Mouse (Mus musculus) forebrain, embryonic 14.5 days (tissue): ENCODE measurements at regions not wholly inside any gene's neighbourhood (a gene's known extent, or its start where the extent isn't known, plus 50 kb on each side); places are given as distances from the start of the nearest gene placed in this dataset.

Experiments used
- ATAC-seq: fragments of 200-750 bp; cut with Nextera tagmentation; 2 replicates; pipeline ENCODE4 v1.8.0; 2017; ENCODE audit warnings: mild to moderate bottlenecking, moderate library complexity
- DNase-seq: peaks from one replicate; pipeline ENCODE4 v3.0.0-alpha.2; 2015; ENCODE audit warnings: low spot score
- H3K27ac ChIP-seq: fragments of 300-500 bp; sonication (generic); 2 replicates; pipeline ENCODE4 v1.5.1; 2014; ENCODE audit warnings: low read depth, mild to moderate bottlenecking, control low read depth, low read length, moderate library complexity
- H3K27me3 ChIP-seq: fragments of 300-500 bp; sonication (generic); replicated peaks from 2 replicates; pipeline ENCODE4 v1.6.1; 2014; ENCODE audit warnings: low read length, control low read depth, mixed read lengths; ENCODE audit not compliant: control insufficient read depth, insufficient read depth
- H3K36me3 ChIP-seq: fragments of 300-500 bp; sonication (generic); 2 replicates; pipeline ENCODE4 v1.6.1; 2014; ENCODE audit warnings: low read length, control low read depth; ENCODE audit not compliant: control insufficient read depth, insufficient read depth
- H3K4me1 ChIP-seq: fragments of 300-500 bp; sonication (generic); 2 replicates; pipeline ENCODE4 v1.6.1; 2014; ENCODE audit warnings: antibody characterized with exemption, low read length, control low read depth; ENCODE audit not compliant: control insufficient read depth, insufficient read depth
- H3K4me2 ChIP-seq: fragments of 300-500 bp; sonication (generic); 2 replicates; pipeline ENCODE4 v1.6.1; 2014; ENCODE audit warnings: mild to moderate bottlenecking, control low read depth, low read length
- H3K4me3 ChIP-seq: fragments of 300-500 bp; sonication (generic); 2 replicates; pipeline ENCODE4 v1.5.1; 2014; ENCODE audit warnings: low read depth, low read length, control low read depth
- H3K9ac ChIP-seq: fragments of 300-500 bp; sonication (generic); 2 replicates; pipeline ENCODE4 v1.6.1; 2014; ENCODE audit warnings: mild to moderate bottlenecking, low read length, control low read depth, moderate library complexity
- H3K9me3 ChIP-seq: fragments of 300-500 bp; sonication (generic); replicated peaks from 2 replicates; pipeline ENCODE4 v1.6.1; 2016; ENCODE audit warnings: low read length, control low read depth, mixed read lengths; ENCODE audit not compliant: control insufficient read depth
- WGBS: fragments of 180-500 bp; shearing (Covaris S2); extraction: QIAGEN DNeasy Blood & Tissue Kit; methylation state at CpG from one replicate; pipeline ENCODE4 v1.1.7; 2014; 5-methylcytosine and 5-hydroxymethylcytosine counted together

- Histone ChIP-seq H3K27ac (no peak overlapping the region), H3K4me3 (no peak overlapping the region), H3K9me3 (no peaks in the 10 kb centered on the region), H3K27me3 (no peaks in the 10 kb centered on the region), H3K36me3 (no peaks in the 10 kb centered on the region), H3K4me2 (no peak overlapping the region), H3K9ac (no peak overlapping the region), H3K4me1 (0 out of 2 replicates have a peak, but pooled peaks cover 3% of the 10 kb centered on the region)
- 30% methylated on average over 4 of the region's 4 CpGs for WGBS
- no peak; the same call in 1 of the 2 replicates for ATAC-seq
- peak; percentile 72 for DNase-seq
These were observed 122.5 kb upstream of the Chd6 start for GRCm38 (mm10) chr2:161231405-161231804.

DNA sequence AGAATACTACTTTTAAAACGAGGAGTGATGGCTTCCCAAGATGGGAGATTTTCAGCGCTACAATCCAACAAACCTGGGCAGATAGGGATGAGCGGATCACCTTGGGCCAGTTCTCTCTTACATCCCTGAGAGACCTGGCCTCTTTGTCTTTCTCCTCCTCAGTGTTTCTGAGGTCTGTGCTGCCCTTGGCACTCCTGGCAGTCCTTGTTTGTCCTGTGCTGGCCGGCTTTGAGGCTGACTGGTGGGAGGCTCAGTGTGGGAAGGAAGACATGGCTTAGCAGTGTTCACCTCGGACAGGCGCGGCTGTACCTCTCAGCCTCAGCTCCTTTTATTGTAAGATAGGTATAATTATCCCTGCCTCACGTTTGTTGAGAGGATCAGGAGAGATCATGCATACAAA lies 106.9 kb upstream of the Chd6 start:
- no peak overlapping the region for H3K4me3 ChIP-seq
- H3K27me3 ChIP-seq = no peaks in the 10 kb centered on the region
- no peak overlapping the region for H3K27ac ChIP-seq
- ATAC-seq = no peak
- no peaks in the 10 kb centered on the region for H3K9me3 ChIP-seq
- DNase-seq = no peak
- no peak overlapping the region for H3K9ac ChIP-seq
- no peaks in the 10 kb centered on the region for H3K36me3 ChIP-seq
- H3K4me1 ChIP-seq = 0 out of 2 replicates have a peak, but pooled peaks cover 3% of the 10 kb centered on the region
- WGBS = 68% methylated on average over 8 of the region's 8 CpGs
- no peak overlapping the region for H3K4me2 ChIP-seq

- no peaks in the 10 kb centered on the region for H3K27me3 ChIP-seq
- 15% methylated on average over 15 of the region's 15 CpGs for WGBS
- no peak overlapping the region for H3K4me3 ChIP-seq
- no peak overlapping the region for H3K4me2 ChIP-seq
- H3K9ac ChIP-seq = no peak overlapping the region
- DNase-seq (peak; percentile 92), ATAC-seq (peak; percentile 79)
- H3K4me1 ChIP-seq = 0 out of 2 replicates have a peak, but pooled peaks cover 3% of the 10 kb centered on the region
- H3K9me3 ChIP-seq = no peaks in the 10 kb centered on the region
- H3K27ac ChIP-seq = no peak overlapping the region
- H3K36me3 ChIP-seq = no peaks in the 10 kb centered on the region
These were observed 106.0 kb upstream of the Chd6 start for GRCm38 (mm10) chr2:161214681-161215458.

DNA sequence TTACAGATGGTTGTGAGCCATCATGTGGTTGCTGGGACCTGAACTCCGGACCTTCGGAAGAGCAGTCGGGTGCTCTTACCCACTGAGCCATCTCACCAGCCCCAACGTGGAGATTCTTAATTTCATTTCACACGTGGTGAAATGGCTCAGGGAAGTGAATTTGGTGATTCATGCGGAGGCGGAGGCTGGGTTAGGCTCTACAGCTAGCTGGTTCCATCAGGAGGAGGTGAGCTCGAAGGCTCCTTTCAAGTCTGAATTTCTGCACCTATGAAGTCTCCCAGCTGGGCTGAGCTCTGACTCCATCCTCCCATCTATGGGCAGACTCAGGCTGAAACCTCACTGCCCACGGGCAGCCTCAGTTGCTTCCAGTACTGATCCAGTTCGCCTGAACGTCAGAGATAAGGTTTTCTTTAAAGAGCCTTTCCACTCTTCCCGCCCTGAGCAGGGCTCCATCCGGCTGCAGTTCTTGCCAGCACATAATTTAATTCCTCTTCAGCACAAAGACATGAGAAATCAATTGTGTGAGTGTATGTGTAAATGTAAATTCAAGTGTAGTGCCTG lies 103.5 kb upstream of the Chd6 start:
- H3K9ac ChIP-seq = no peak overlapping the region
- DNase-seq (no peak), ATAC-seq (no peak)
- 77% methylated on average over 13 of the region's 13 CpGs for WGBS
- H3K4me2 ChIP-seq = no peak overlapping the region
- H3K27me3 ChIP-seq = no peaks in the 10 kb centered on the region
- H3K4me3 ChIP-seq = no peak overlapping the region
- H3K4me1 ChIP-seq = 0 out of 2 replicates have a peak, but pooled peaks cover 3% of the 10 kb centered on the region
- no peak overlapping the region for H3K27ac ChIP-seq
- H3K36me3 ChIP-seq = no peaks in the 10 kb centered on the region
- H3K9me3 ChIP-seq = no peaks in the 10 kb centered on the region

- peaks cover 5% of the 10 kb centered on the region for H3K4me1 ChIP-seq
- peak; percentile 93 for ATAC-seq
- no peaks in the 10 kb centered on the region for H3K9me3 ChIP-seq
- WGBS = 63% methylated on average over 7 of the region's 7 CpGs
- H3K4me3 ChIP-seq = no peak overlapping the region
- no peak overlapping the region for H3K9ac ChIP-seq
- H3K36me3 ChIP-seq = no peaks in the 10 kb centered on the region
- H3K27ac ChIP-seq = no peak overlapping the region
- no peaks in the 10 kb centered on the region for H3K27me3 ChIP-seq
- peak; percentile 86 for DNase-seq
- no peak overlapping the region for H3K4me2 ChIP-seq
These were observed 88.0 kb upstream of the Chd6 start for GRCm38 (mm10) chr2:161196713-161197372.

DNA sequence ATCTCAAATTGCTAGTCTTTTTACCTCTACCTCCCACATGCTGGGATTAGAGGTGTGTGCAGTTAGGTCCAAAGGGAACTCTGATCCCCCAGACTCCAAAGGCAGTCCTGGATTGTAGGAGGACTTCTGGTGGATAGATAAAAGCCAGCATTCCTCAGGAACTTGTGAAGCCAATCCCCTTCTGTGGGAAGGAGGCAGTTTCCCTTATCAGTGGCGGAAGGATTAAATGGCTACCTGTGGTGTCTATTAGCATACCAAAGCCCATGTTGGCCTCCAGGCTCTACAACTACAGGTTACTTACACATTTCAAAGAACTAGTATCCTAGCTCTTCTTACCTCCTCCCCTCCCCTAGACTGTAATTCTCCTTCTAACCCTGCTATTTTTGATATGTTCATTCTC lies 78.6 kb upstream of the Chd6 start:
- Histone ChIP-seq H3K27ac (no peak overlapping the region), H3K27me3 (no peaks in the 10 kb centered on the region), H3K9ac (no peak overlapping the region), H3K4me3 (no peak overlapping the region), H3K4me2 (no peak overlapping the region), H3K4me1 (no peaks in the 10 kb centered on the region), H3K9me3 (no peaks in the 10 kb centered on the region), H3K36me3 (no peaks in the 10 kb centered on the region)
- DNase-seq (no peak), ATAC-seq (no peak)
- 36% methylated on average over 1 of the region's 1 CpGs for WGBS

GRCm38 (mm10) chr2:161185122-161185521 lies 76.2 kb upstream of the Chd6 start:
- H3K4me3 ChIP-seq = no peak overlapping the region
- ATAC-seq (no peak), DNase-seq (peak; percentile 59)
- no peak overlapping the region for H3K27ac ChIP-seq
- H3K27me3 ChIP-seq = no peaks in the 10 kb centered on the region
- no peak overlapping the region for H3K9ac ChIP-seq
- H3K4me2 ChIP-seq = no peak overlapping the region
- no peaks in the 10 kb centered on the region for H3K9me3 ChIP-seq
- no peaks in the 10 kb centered on the region for H3K36me3 ChIP-seq
- H3K4me1 ChIP-seq = no peaks in the 10 kb centered on the region

GRCm38 (mm10) chr2:161177355-161178021 lies 68.6 kb upstream of the Chd6 start:
- H3K27ac ChIP-seq = peak overlapping the region; percentile 44; the same call in 1 of the 2 replicates
- DNase-seq = peak; percentile 85
- H3K9ac ChIP-seq = peak overlapping the region; percentile 41
- peak; percentile 90 for ATAC-seq
- 4% methylated on average over 20 of the region's 20 CpGs for WGBS
- no peaks in the 10 kb centered on the region for H3K4me1 ChIP-seq
- H3K9me3 ChIP-seq = no peaks in the 10 kb centered on the region
- H3K4me3 ChIP-seq = peak overlapping the region; percentile 36
- H3K36me3 ChIP-seq = no peaks in the 10 kb centered on the region
- peak overlapping the region; percentile 50 for H3K4me2 ChIP-seq
- H3K27me3 ChIP-seq = no peaks in the 10 kb centered on the region
